Mouse (Mus musculus) neural tube, embryonic 14.5 days (tissue): ENCODE results near the gene Olfr945. TPM values are rescaled to one million over a fixed set of nuclear protein-coding genes. Genes with fewer than 3 reads are reported as not detected.

Source experiments
- ATAC-seq: fragments of 200-750 bp; cut with Nextera tagmentation; 2 replicates; pipeline ENCODE4 v1.8.0; 2017; ENCODE audit warnings: low read depth, mild to moderate bottlenecking, moderate TSS enrichment, moderate library complexity
- H3K27ac ChIP-seq: fragments of 300-500 bp; sonication (generic); 2 replicates; pipeline ENCODE4 v1.5.1; 2014; ENCODE audit warnings: low read depth, mild to moderate bottlenecking, control low read depth, low read length, moderate library complexity, mixed read lengths
- H3K27me3 ChIP-seq: fragments of 300-500 bp; sonication (generic); 2 replicates; pipeline ENCODE4 v1.6.1; 2014; ENCODE audit warnings: low read length; ENCODE audit not compliant: control insufficient read depth, insufficient read depth
- H3K36me3 ChIP-seq: fragments of 300-500 bp; sonication (generic); 2 replicates; pipeline ENCODE4 v1.6.1; 2014; ENCODE audit warnings: low read length, mixed read lengths; ENCODE audit not compliant: control insufficient read depth, insufficient read depth
- H3K4me1 ChIP-seq: fragments of 300-500 bp; sonication (generic); 2 replicates; pipeline ENCODE4 v1.6.1; 2014; ENCODE audit warnings: low read length; ENCODE audit not compliant: control insufficient read depth, insufficient read depth
- H3K4me2 ChIP-seq: fragments of 300-500 bp; sonication (generic); 2 replicates; pipeline ENCODE4 v1.6.1; 2014; ENCODE audit warnings: mild to moderate bottlenecking, low read depth, low read length, control low read depth
- H3K4me3 ChIP-seq: fragments of 300-500 bp; sonication (generic); 2 replicates; pipeline ENCODE4 v1.5.1; 2014; ENCODE audit warnings: low read depth, low read length, control low read depth, mixed read lengths
- H3K9ac ChIP-seq: fragments of 300-500 bp; sonication (generic); replicated peaks from 2 replicates; pipeline ENCODE4 v1.6.1; 2014; ENCODE audit warnings: low read depth, mild to moderate bottlenecking, control low read depth, low read length, mixed read lengths
- H3K9me3 ChIP-seq: fragments of 300-500 bp; sonication (generic); 2 replicates; pipeline ENCODE4 v1.6.1; 2016; ENCODE audit warnings: low read length; ENCODE audit not compliant: control insufficient read depth
- WGBS: fragments of 180-500 bp; shearing (Covaris S2); extraction: QIAGEN DNeasy Blood & Tissue Kit; methylation state at CpG from one replicate; pipeline ENCODE4 v1.1.7; 2014; 5-methylcytosine and 5-hydroxymethylcytosine counted together
- polyA plus RNA-seq: library from polyadenylated mRNA; unstranded; fragments of >200 nt; fragmentation: Nextera tagmentation; extraction: Ambion mirVana; gene quantifications from 2 replicates; pipeline ENCODE4 v1.2.1, GENCODE M21; 2014

Olfr945 gene
- not detected in 2 replicates for polyA plus RNA-seq

DNA sequence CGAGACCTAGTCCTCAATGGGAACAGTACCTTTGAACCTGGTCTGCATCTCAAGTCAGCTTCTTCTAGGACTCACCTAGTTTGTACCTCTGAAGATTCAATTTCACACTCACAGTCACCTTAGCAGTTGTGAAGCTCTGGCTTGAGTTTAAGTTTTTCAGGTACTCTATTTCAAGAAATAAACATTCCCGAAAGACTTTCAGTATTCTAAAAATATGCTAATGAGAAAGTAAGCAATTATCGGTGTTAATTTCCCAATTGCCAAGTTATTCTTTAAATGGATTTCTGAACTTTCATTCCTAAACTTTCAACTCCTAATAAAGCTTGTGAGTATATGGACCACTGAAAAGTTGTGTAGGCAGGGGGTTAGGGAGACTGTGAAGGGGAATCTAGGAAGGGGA is at the start of gene Olfr945:
TSS of gene Olfr945 (minus strand) at position 101 of the 400 bp plus-strand sequence.
- Histone ChIP-seq H3K27ac (no peak within 1 kb of the TSS), H3K4me1 (no peaks in the 10 kb centered on the region), H3K9ac (no peak within 1 kb of the TSS), H3K27me3 (no peaks in the 10 kb centered on the region), H3K4me2 (no peak within 1 kb of the TSS), H3K9me3 (no peaks in the 10 kb centered on the region), H3K4me3 (no peak within 1 kb of the TSS), H3K36me3 (no peaks in the 10 kb centered on the region)
- no peak for ATAC-seq
- WGBS: 87% methylated on average over 3 of the region's 3 CpGs

DNA sequence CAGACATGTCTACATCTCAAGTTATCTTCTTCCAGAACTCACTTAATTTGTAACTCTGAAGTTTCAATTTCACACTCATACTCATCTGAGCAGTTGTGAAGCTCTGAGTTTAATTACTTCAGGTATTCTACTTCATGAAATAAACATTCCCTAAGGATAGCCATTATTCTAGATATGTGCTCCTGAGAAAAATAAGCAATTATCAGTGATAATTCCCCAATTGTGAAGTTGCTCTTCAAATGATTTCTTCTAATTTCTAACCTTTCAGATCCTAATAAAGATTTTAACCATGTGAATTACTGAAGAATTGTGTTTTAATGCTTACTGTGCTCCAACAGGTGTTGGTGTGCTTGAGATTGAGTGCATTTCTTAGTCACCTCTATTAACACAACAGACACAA is 49.3 kb upstream of the Olfr945 start, which contains the start of gene Olfr948:
TSS of gene Olfr948 (minus strand) at position 101 of the 400 bp plus-strand sequence.
- no peaks in the 10 kb centered on the region for H3K4me1 ChIP-seq
- H3K9ac ChIP-seq: no peak within 1 kb of the TSS
- H3K27ac ChIP-seq: no peak within 1 kb of the TSS
- H3K27me3 ChIP-seq: no peaks in the 10 kb centered on the region
- H3K4me3 ChIP-seq: no peak within 1 kb of the TSS
- H3K4me2 ChIP-seq: no peak within 1 kb of the TSS
- no peaks in the 10 kb centered on the region for H3K9me3 ChIP-seq
- H3K36me3 ChIP-seq: no peaks in the 10 kb centered on the region
- ATAC-seq: no peak

DNA sequence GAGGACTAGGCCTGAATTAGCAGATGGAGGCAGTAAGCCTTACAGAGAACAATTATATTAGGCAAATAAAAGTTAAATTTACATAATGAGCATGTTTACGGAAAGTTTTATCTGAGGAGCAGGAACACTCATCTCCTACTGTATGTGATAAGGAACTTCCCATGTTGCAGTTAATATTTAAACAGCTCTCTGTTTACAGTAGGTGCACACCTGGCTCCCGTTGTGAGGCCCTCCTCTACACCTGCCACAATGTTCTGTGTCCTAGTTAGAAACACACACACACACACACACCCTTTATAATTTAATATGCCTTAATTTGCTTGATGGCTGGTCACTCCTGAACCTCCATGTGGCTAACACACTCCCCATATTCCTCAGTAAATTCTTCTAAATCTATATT is 10.5 kb upstream of the Olfr945 start:
- no peaks in the 10 kb centered on the region for H3K36me3 ChIP-seq
- H3K27ac ChIP-seq: no peak overlapping the region
- ATAC-seq: no peak
- H3K27me3 ChIP-seq: no peaks in the 10 kb centered on the region
- no peak overlapping the region for H3K9ac ChIP-seq
- H3K4me1 ChIP-seq: no peaks in the 10 kb centered on the region
- no peak overlapping the region for H3K4me2 ChIP-seq
- no peak overlapping the region for H3K4me3 ChIP-seq
- 78% methylated on average over 2 of the region's 2 CpGs for WGBS
- no peaks in the 10 kb centered on the region for H3K9me3 ChIP-seq

DNA sequence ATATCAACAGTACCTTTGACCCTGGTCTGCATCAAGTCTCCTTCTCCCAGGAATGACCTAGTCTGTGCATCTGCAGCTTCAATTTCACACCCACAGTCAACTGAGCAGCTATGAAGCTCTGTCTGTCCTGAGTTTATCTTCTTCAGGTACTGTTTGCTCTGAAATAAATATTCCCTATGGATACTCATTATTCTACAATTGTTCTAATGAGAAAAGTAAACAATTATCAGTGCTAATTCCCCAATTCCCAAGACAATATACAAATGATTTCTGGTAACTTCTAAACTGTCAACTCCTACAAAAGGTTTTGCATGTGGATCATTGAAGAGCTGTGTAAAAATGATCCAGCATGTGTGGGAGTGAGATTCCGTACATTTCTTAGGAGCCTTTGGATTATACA is 26.7 kb downstream of the Olfr945 start, which contains the start of gene Olfr1537:
TSS of gene Olfr1537 (minus strand) at position 101 of the 400 bp plus-strand sequence.
- no peak for ATAC-seq
- no peaks in the 10 kb centered on the region for H3K36me3 ChIP-seq
- WGBS: 81% methylated on average over 1 of the region's 1 CpGs

More for the DNA sequence above, 26.7 kb downstream of the Olfr945 start, which contains the start of gene Olfr1537:
- Histone ChIP-seq H3K9ac (no peak within 1 kb of the TSS), H3K4me1 (no peaks in the 10 kb centered on the region), H3K4me2 (no peak within 1 kb of the TSS), H3K9me3 (no peaks in the 10 kb centered on the region), H3K27me3 (no peaks in the 10 kb centered on the region), H3K27ac (no peak within 1 kb of the TSS), H3K4me3 (no peak within 1 kb of the TSS)

Other genes starting within 250 kb of the Olfr945 start
- gene Olfr937, start 211.9 kb downstream of the Olfr945 start, polyA plus RNA-seq: not detected in 2 replicates
- gene Olfr938, start 197.9 kb downstream of the Olfr945 start, polyA plus RNA-seq: not detected in 2 replicates
- gene Olfr27, start 148.7 kb downstream of the Olfr945 start, polyA plus RNA-seq: not detected in 2 replicates
- not detected in 2 replicates for gene Olfr943, start 110.5 kb downstream of the Olfr945 start, polyA plus RNA-seq
- not detected in 2 replicates for gene Olfr944, start 74.9 kb downstream of the Olfr945 start, polyA plus RNA-seq
- gene Olfr1537, start 26.8 kb downstream of the Olfr945 start, polyA plus RNA-seq: not detected in 2 replicates
- not detected in 2 replicates for gene Olfr948, start 49.2 kb upstream of the Olfr945 start, polyA plus RNA-seq
- not detected in 2 replicates for gene Olfr951, start 110.6 kb upstream of the Olfr945 start, polyA plus RNA-seq
- gene Olfr952, start 150.3 kb upstream of the Olfr945 start, polyA plus RNA-seq: not detected in 2 replicates
- gene Olfr954, start 179.9 kb upstream of the Olfr945 start, polyA plus RNA-seq: not detected in 2 replicates
- not detected in 2 replicates for gene Olfr955, start 195.1 kb upstream of the Olfr945 start, polyA plus RNA-seq
- not detected in 2 replicates for gene Olfr44, start 217.2 kb upstream of the Olfr945 start, polyA plus RNA-seq
- not detected in 2 replicates for gene Olfr957, start 239.0 kb upstream of the Olfr945 start, polyA plus RNA-seq